Mouse (Mus musculus) granulocyte monocyte progenitor cell, adult 5-6 weeks (primary cell): Measurements from ENCODE around the gene Ang2. TPM values are rescaled to one million over a fixed set of nuclear protein-coding genes. Genes with fewer than 3 reads are reported as not detected.

Source experiments
- ATAC-seq: replicated peaks from 2 replicates; pipeline ENCODE4 v1.8.0; 2016; ENCODE audit warnings: mild to moderate bottlenecking, moderate TSS enrichment, inconsistent platforms; ENCODE audit not compliant: poor library complexity, severe bottlenecking
- total RNA-seq, 2 experiments: library from RNA; stranded (forward) in 1 of 2; stranded (reverse) in 1 of 2; fragments of 200-712, 200-1000 nt in 1 of 2; fragments of >200 nt in 1 of 2; fragmentation: Nextera tagmentation in 1 of 2; gene quantifications; 2 replicates each; pipeline ENCODE4 v1.2.3; 2014 to 2017

The Ang2 gene
- total RNA-seq, 2 experiments from 2014 or later = not detected

- no peak for ATAC-seq
These were observed 42.8 kb downstream of the Ang2 start for GRCm38 (mm10) chr14:51156056-51156735.

- ATAC-seq = no peak
These were observed 46.6 kb downstream of the Ang2 start for GRCm38 (mm10) chr14:51152249-51152870.

GRCm38 (mm10) chr14:51150206-51150831, 48.6 kb downstream of the Ang2 start:
- ATAC-seq = no peak

- ATAC-seq = no peak
These were observed 49.8 kb downstream of the Ang2 start for GRCm38 (mm10) chr14:51149164-51149563.

GRCm38 (mm10) chr14:51148006-51148405, 50.9 kb downstream of the Ang2 start:
- no peak for ATAC-seq

- no peak for ATAC-seq
These were observed 52.3 kb downstream of the Ang2 start, which contains the start of gene Rnase1 for GRCm38 (mm10) chr14:51146685-51147084. TSS of gene Rnase1 (minus strand) at chr14:51146785.

- ATAC-seq = no peak
These were observed 53.4 kb downstream of the Ang2 start for GRCm38 (mm10) chr14:51145521-51145920.

Other genes with a start within 250 kb of the Ang2 start
- gene Pnp2, start 243.2 kb downstream of the Ang2 start, total RNA-seq (2014; fragmentation: Nextera tagmentation) = 5.4 and 16.2 TPM in 2 replicates
- 4.3 and 5.3 TPM in 2 replicates for gene Pnp2, start 243.2 kb downstream of the Ang2 start, total RNA-seq (2017)
- gene Rnase10, start 191.4 kb downstream of the Ang2 start, total RNA-seq (2014; fragmentation: Nextera tagmentation) = not detected in 2 replicates
- 2.5 and 3.2 TPM in 2 replicates for gene Rnase10, start 191.4 kb downstream of the Ang2 start, total RNA-seq (2017)
- not detected in 2 replicates for gene Rnase9, start 157.3 kb downstream of the Ang2 start, total RNA-seq (2014; fragmentation: Nextera tagmentation)
- gene Rnase9, start 157.3 kb downstream of the Ang2 start, total RNA-seq (2017) = not detected in 2 replicates
- not detected in 2 replicates for gene Rnase11, start 149.0 kb downstream of the Ang2 start, total RNA-seq (2014; fragmentation: Nextera tagmentation)
- not detected in 2 replicates for gene Rnase11, start 149.0 kb downstream of the Ang2 start, total RNA-seq (2017)
- gene Rnase12, start 141.5 kb downstream of the Ang2 start, total RNA-seq (2014; fragmentation: Nextera tagmentation) = 6.2 and 27.0 TPM in 2 replicates
- gene Rnase12, start 141.5 kb downstream of the Ang2 start, total RNA-seq (2017) = 11.0 and 12.6 TPM in 2 replicates
- not detected in 2 replicates for gene Olfr750, start 124.7 kb downstream of the Ang2 start, total RNA-seq (2014; fragmentation: Nextera tagmentation)
- not detected in 2 replicates for gene Olfr750, start 124.7 kb downstream of the Ang2 start, total RNA-seq (2017)
- 1.7 and 6.8 TPM in 2 replicates for gene Rnase4, start 108.1 kb downstream of the Ang2 start, total RNA-seq (2014; fragmentation: Nextera tagmentation)
- gene Rnase4, start 108.1 kb downstream of the Ang2 start, total RNA-seq (2017) = 2.5 and 2.9 TPM in 2 replicates
- gene Ang, start 108.0 kb downstream of the Ang2 start, total RNA-seq (2014; fragmentation: Nextera tagmentation) = 0.45 TPM in 1 of 2 replicates, not detected in the other
- 1.4 and 1.8 TPM in 2 replicates for gene Ang, start 108.0 kb downstream of the Ang2 start, total RNA-seq (2017)
- not detected in 2 replicates for gene Eddm3b, start 84.7 kb downstream of the Ang2 start, total RNA-seq (2014; fragmentation: Nextera tagmentation)
- not detected in 2 replicates for gene Eddm3b, start 84.7 kb downstream of the Ang2 start, total RNA-seq (2017)
- 1.2 and 6.1 TPM in 2 replicates for gene Rnase6, start 75.2 kb downstream of the Ang2 start, total RNA-seq (2014; fragmentation: Nextera tagmentation)
- gene Rnase6, start 75.2 kb downstream of the Ang2 start, total RNA-seq (2017) = 8.2 and 10.0 TPM in 2 replicates
- gene Rnase1, start 52.4 kb downstream of the Ang2 start, total RNA-seq (2014; fragmentation: Nextera tagmentation) = not detected in 2 replicates
- gene Rnase1, start 52.4 kb downstream of the Ang2 start, total RNA-seq (2017) = not detected in 2 replicates
- gene Rnase2b, start 36.9 kb downstream of the Ang2 start, total RNA-seq (2014; fragmentation: Nextera tagmentation) = not detected in 2 replicates
- not detected in 2 replicates for gene Rnase2b, start 36.9 kb downstream of the Ang2 start, total RNA-seq (2017)
- gene Ear14, start 4.2 kb upstream of the Ang2 start, total RNA-seq (2014; fragmentation: Nextera tagmentation) = not detected in 2 replicates
- not detected in 2 replicates for gene Ear14, start 4.2 kb upstream of the Ang2 start, total RNA-seq (2017)
- not detected in 2 replicates for gene Rnase2a, start 57.0 kb upstream of the Ang2 start, total RNA-seq (2014; fragmentation: Nextera tagmentation)
- gene Rnase2a, start 57.0 kb upstream of the Ang2 start, total RNA-seq (2017) = not detected in 2 replicates
- gene Gm7247, start 162.6 kb upstream of the Ang2 start, total RNA-seq (2014; fragmentation: Nextera tagmentation) = not detected in 2 replicates
- not detected in 2 replicates for gene Gm7247, start 162.6 kb upstream of the Ang2 start, total RNA-seq (2017)
- gene Vmn2r88, start 211.7 kb upstream of the Ang2 start, total RNA-seq (2014; fragmentation: Nextera tagmentation) = not detected in 2 replicates
- not detected in 2 replicates for gene Vmn2r88, start 211.7 kb upstream of the Ang2 start, total RNA-seq (2017)